ENCODE assay signal across 8 mouse cellular contexts in the genomic region with DNA sequence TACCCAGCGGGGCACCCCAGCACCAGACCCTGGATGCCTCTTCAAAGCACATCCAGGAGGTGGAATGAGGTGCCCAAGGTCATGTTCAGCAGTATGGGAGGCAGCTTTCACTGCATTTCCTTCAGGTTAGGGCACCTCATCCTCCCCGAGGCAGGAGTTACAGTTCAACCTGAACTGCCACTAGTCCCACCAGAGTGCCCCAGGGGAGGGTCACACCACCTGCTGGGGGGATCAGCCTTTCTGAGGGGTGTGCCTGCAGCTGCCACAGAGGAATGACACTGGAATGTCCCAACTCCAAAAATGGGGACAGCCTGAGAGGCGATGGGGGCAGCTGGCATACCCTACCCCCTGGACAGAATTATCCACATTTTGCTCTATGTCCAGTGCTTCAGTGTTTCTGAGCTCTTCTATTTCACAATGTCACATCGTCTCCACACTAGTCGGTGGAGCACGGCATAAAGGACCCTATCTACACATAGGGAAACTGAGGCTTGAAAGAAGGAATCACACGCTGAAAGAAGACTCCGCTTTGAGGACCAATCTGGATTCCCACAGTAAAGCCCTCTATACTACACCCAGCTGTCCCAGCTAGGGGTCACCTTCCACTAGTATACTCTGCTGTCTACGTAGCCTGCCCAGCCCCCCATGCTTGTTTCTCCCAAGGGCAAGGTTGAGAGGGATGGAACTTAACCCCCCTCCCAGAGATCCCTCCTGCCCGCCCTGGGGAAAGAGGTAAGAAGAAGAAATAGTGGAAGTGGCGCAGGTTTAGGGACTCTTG. TPM values are rescaled to one million over a fixed set of nuclear protein-coding genes. Genes with fewer than 3 reads are reported as not detected.
DNase-seq lines count a peak whose midpoint lies in the region; ATAC-seq and TF ChIP-seq lines count a peak whose summit lies in the region.

No protein-coding gene starts in this region.

- peak overlapping the region; percentile 79 for H3K9ac ChIP-seq in heart, postnatal 0 days (replicated peaks; ENCODE audit: low read depth, low read length)
- H3K9ac ChIP-seq in midbrain, embryonic 11.5 days (ENCODE audit: low read length): peak overlapping the region; percentile 74

- TF ChIP-seq EP300 in heart, postnatal 0 days (IDR thresholded peaks at IDR 0.05; ENCODE audit: low read depth): no peak

- H3K9me3 ChIP-seq in heart, postnatal 0 days (replicated peaks; ENCODE audit: control insufficient read depth, low read length): no peaks in the 10 kb centered on the region
- H3K9me3 ChIP-seq in midbrain, embryonic 11.5 days (ENCODE audit: control insufficient read depth, low read length): no peaks in the 10 kb centered on the region

- no peak for DNase-seq in kidney, adult 2 months
- DNase-seq in kidney, postnatal 14 days: no peak
- peak; percentile 60 for DNase-seq in R1 (ENCODE audit: low read depth, low spot score)
- DNase-seq in heart, postnatal 0 days (ENCODE audit: low spot score): no peak
- DNase-seq in midbrain, embryonic 11.5 days (ENCODE audit: low spot score, missing footprints): peak; percentile 92
- no peak for DNase-seq in MN1 (ENCODE audit: low spot score)
- no peak for DNase-seq in ovary, postnatal 36 days (ENCODE audit: low spot score)
- DNase-seq in adrenal gland, adult 8-10 months: no peak

- H3K4me3 ChIP-seq in kidney, adult 2 months (ENCODE audit: insufficient read depth, low read depth, low read length): peak overlapping the region; percentile 74
- H3K4me3 ChIP-seq in heart, postnatal 0 days (ENCODE audit: low read depth, low read length): peak overlapping the region; percentile 71
- peak overlapping the region; percentile 53 for H3K4me3 ChIP-seq in midbrain, embryonic 11.5 days (ENCODE audit: low read depth, low read length)

- H3K4me1 ChIP-seq in kidney, adult 2 months (ENCODE audit: control insufficient read depth, insufficient read depth, low read length): peaks cover 15% of the 10 kb centered on the region; the same call in 1 of the 2 replicates
- H3K4me1 ChIP-seq in heart, postnatal 0 days (ENCODE audit: control insufficient read depth, insufficient read depth): peaks cover 24% of the 10 kb centered on the region
- peaks cover 34% of the 10 kb centered on the region for H3K4me1 ChIP-seq in midbrain, embryonic 11.5 days (ENCODE audit: control insufficient read depth, insufficient read depth, low read length)

- H3K27me3 ChIP-seq in kidney, adult 2 months (replicated peaks; ENCODE audit: control insufficient read depth, insufficient read depth, low read length): no peaks in the 10 kb centered on the region
- H3K27me3 ChIP-seq in heart, postnatal 0 days (ENCODE audit: control insufficient read depth, insufficient read depth, low read length): no peaks in the 10 kb centered on the region
- peaks cover 10% of the 10 kb centered on the region for H3K27me3 ChIP-seq in midbrain, embryonic 11.5 days (ENCODE audit: control insufficient read depth, insufficient read depth, low read length)

- WGBS in kidney, adult 2 months: 44% methylated on average over 11 of the region's 11 CpGs
- WGBS in heart, postnatal 0 days: 40% methylated on average over 11 of the region's 11 CpGs
- WGBS in midbrain, embryonic 11.5 days: 14% methylated on average over 11 of the region's 11 CpGs

- H3K27ac ChIP-seq in kidney, adult 2 months (ENCODE audit: insufficient read depth, low read depth, low read length): peak overlapping the region; percentile 14
- H3K27ac ChIP-seq in heart, postnatal 0 days (ENCODE audit: low read depth): peak overlapping the region; percentile 90
- H3K27ac ChIP-seq in midbrain, embryonic 11.5 days (ENCODE audit: low read depth, low read length): peak overlapping the region; percentile 35; the same call in 1 of the 2 replicates

- TF ChIP-seq CTCF in kidney, adult 2 months (conservative IDR thresholded peaks at IDR 0.05; ENCODE audit: insufficient read depth, insufficient read length, low read depth, low read length): no peak
- no peak for TF ChIP-seq CTCF in heart, postnatal 0 days (IDR thresholded peaks at IDR 0.05; ENCODE audit: low read depth)

- no peak for ATAC-seq in heart, postnatal 0 days (ENCODE audit: insufficient read depth, low read depth)
- ATAC-seq in midbrain, embryonic 11.5 days (ENCODE audit: low FRiP score): peak; percentile 10; the same call in 1 of the 2 replicates

- peak overlapping the region; percentile 88 for H3K4me2 ChIP-seq in heart, postnatal 0 days (ENCODE audit: low read depth, low read length)
- H3K4me2 ChIP-seq in midbrain, embryonic 11.5 days: peak overlapping the region; percentile 94

- no peak for TF ChIP-seq POLR2A in kidney, adult 2 months (IDR thresholded peaks at IDR 0.05; ENCODE audit: low read depth, low read length)

- no peaks in the 10 kb centered on the region for H3K36me3 ChIP-seq in kidney, adult 2 months (ENCODE audit: control insufficient read depth, insufficient read depth, low read length)
- peaks cover 13% of the 10 kb centered on the region for H3K36me3 ChIP-seq in heart, postnatal 0 days (replicated peaks; ENCODE audit: control insufficient read depth, insufficient read depth, low read length)
- H3K36me3 ChIP-seq in midbrain, embryonic 11.5 days (ENCODE audit: control insufficient read depth, insufficient read depth, low read length): no peaks in the 10 kb centered on the region

RNA-seq across cellular contexts. Expression of a gene that starts 1.3 kb away (rescaled TPM):
- polyA plus RNA-seq in kidney, adult 2 months (2012; rRNA removed): 11.8 and 13.6 TPM in 2 replicates
- 31.2 and 34.8 TPM in 2 replicates for total RNA-seq in heart, postnatal 0 days (2014; rRNA removed; ENCODE audit: low replicate concordance)
- polyA plus RNA-seq in heart, postnatal 0 days (2015; fragmentation: Nextera tagmentation; extraction: Ambion mirVana): 18.1 and 20.2 TPM in 2 replicates
- 6.3 and 9.2 TPM in 2 replicates for polyA plus RNA-seq in midbrain, embryonic 11.5 days (2014; fragmentation: Nextera tagmentation; extraction: Ambion mirVana)
- 10 to 100 TPM in 1 of 4 experiments, 1 to 10 TPM in 3; 8.2 to 10.6 (median 8.5) TPM for total RNA-seq in adrenal gland, adult 8-10 months (2022)

RNA-seq across cellular contexts. Expression of a gene that starts 1.5 kb away (rescaled TPM):
- 10.7 and 13.7 TPM in 2 replicates for polyA plus RNA-seq in kidney, adult 2 months (2012; rRNA removed)
- 0.08 and 0.58 TPM in 2 replicates for total RNA-seq in heart, postnatal 0 days (2014; rRNA removed; ENCODE audit: low replicate concordance)
- 0.74 and 0.78 TPM in 2 replicates for polyA plus RNA-seq in heart, postnatal 0 days (2015; fragmentation: Nextera tagmentation; extraction: Ambion mirVana)
- 0.18 and 0.52 TPM in 2 replicates for polyA plus RNA-seq in midbrain, embryonic 11.5 days (2014; fragmentation: Nextera tagmentation; extraction: Ambion mirVana)
- 1 to 10 TPM; 1.6 to 5.4 (median 2.8) TPM for total RNA-seq in adrenal gland, adult 8-10 months (2022)

RNA-seq across cellular contexts. Expression of a gene that starts 13.6 kb away (rescaled TPM):
- 46.6 and 52.9 TPM in 2 replicates for polyA plus RNA-seq in kidney, adult 2 months (2012; rRNA removed)
- total RNA-seq in heart, postnatal 0 days (2014; rRNA removed; ENCODE audit: low replicate concordance): 38.6 and 54.3 TPM in 2 replicates
- 25.8 and 30.0 TPM in 2 replicates for polyA plus RNA-seq in heart, postnatal 0 days (2015; fragmentation: Nextera tagmentation; extraction: Ambion mirVana)
- polyA plus RNA-seq in midbrain, embryonic 11.5 days (2014; fragmentation: Nextera tagmentation; extraction: Ambion mirVana): 40.4 and 41.5 TPM in 2 replicates
- total RNA-seq in adrenal gland, adult 8-10 months (2022): 10 to 100 TPM; 42.4 to 60.2 (median 51.6) TPM

RNA-seq across cellular contexts. Expression of a gene that starts 29.8 kb away (rescaled TPM):
- polyA plus RNA-seq in kidney, adult 2 months (2012; rRNA removed): 44.6 and 49.8 TPM in 2 replicates
- 34.1 and 58.2 TPM in 2 replicates for total RNA-seq in heart, postnatal 0 days (2014; rRNA removed; ENCODE audit: low replicate concordance)
- polyA plus RNA-seq in heart, postnatal 0 days (2015; fragmentation: Nextera tagmentation; extraction: Ambion mirVana): 59.7 and 61.4 TPM in 2 replicates
- polyA plus RNA-seq in midbrain, embryonic 11.5 days (2014; fragmentation: Nextera tagmentation; extraction: Ambion mirVana): 152 and 167 TPM in 2 replicates
- 10 to 100 TPM; 52.2 to 75.1 (median 56.2) TPM for total RNA-seq in adrenal gland, adult 8-10 months (2022)

RNA-seq across cellular contexts. Expression of a gene that starts 39.4 kb away (rescaled TPM):
- polyA plus RNA-seq in kidney, adult 2 months (2012; rRNA removed): 30.5 and 41.0 TPM in 2 replicates
- 28.4 and 45.5 TPM in 2 replicates for total RNA-seq in heart, postnatal 0 days (2014; rRNA removed; ENCODE audit: low replicate concordance)
- polyA plus RNA-seq in heart, postnatal 0 days (2015; fragmentation: Nextera tagmentation; extraction: Ambion mirVana): 93.0 and 106 TPM in 2 replicates
- polyA plus RNA-seq in midbrain, embryonic 11.5 days (2014; fragmentation: Nextera tagmentation; extraction: Ambion mirVana): 98.9 and 103 TPM in 2 replicates
- 10 to 100 TPM; 45.7 to 63.8 (median 50.0) TPM for total RNA-seq in adrenal gland, adult 8-10 months (2022)

Comparison
In these comparisons a context has a peak if more than half of its experiments do, and no peak if none do; other contexts are left out.
1. DNase-seq: peak in R1 (single experiment) and midbrain, embryonic 11.5 days (single experiment); none in kidney, adult 2 months (single experiment), kidney, postnatal 14 days (single experiment), heart, postnatal 0 days (single experiment), MN1 (single experiment), ovary, postnatal 36 days (single experiment) and adrenal gland, adult 8-10 months (single experiment).
2. H3K27ac ChIP-seq: peak in every context shown above with its lines; median percentile 90 in heart, postnatal 0 days; 35 in midbrain, embryonic 11.5 days; 14 in kidney, adult 2 months.
3. Peak in every context shown above with its lines, with median percentiles within 50 percentile points of each other: H3K4me3 ChIP-seq.